Mouse (Mus musculus): Measurements from ENCODE around the gene Itpk1. TPM values are rescaled to one million over a fixed set of nuclear protein-coding genes. Genes with fewer than 3 reads are reported as not detected.

Gene Itpk1
- polyA plus RNA-seq, 1 experiment from 2014 or later, result 21.9 TPM

- WGBS, result 83% methylated on average over 3 of the region's 3 CpGs
- H3K4me1 ChIP-seq (ENCODE audit: control insufficient read depth, insufficient read depth, low read length), result peaks cover 8% of the 10 kb centered on the region; the same call in 1 of the 2 replicates
- H3K27me3 ChIP-seq (ENCODE audit: control insufficient read depth, insufficient read depth, low read length), result no peaks in the 10 kb centered on the region
- H3K4me3 ChIP-seq (replicated peaks; ENCODE audit: low read length), result no peak overlapping the region
- H3K27ac ChIP-seq (ENCODE audit: low read length), result no peak overlapping the region
- H3K4me2 ChIP-seq (ENCODE audit: low read depth, low read length), result no peak overlapping the region
- no peak for ATAC-seq (ENCODE audit: insufficient read depth, low FRiP score)
- no peak overlapping the region for H3K9ac ChIP-seq (ENCODE audit: low read length)
- H3K9me3 ChIP-seq (replicated peaks; ENCODE audit: control insufficient read depth, low read length), result no peaks in the 10 kb centered on the region
- no peaks in the 10 kb centered on the region for H3K36me3 ChIP-seq (ENCODE audit: control insufficient read depth, insufficient read depth, low read length)
These were observed 27.6 kb downstream of the Itpk1 start for GRCm38 (mm10) chr12:102677089-102677488.

- whole genome bisulfite sequencing, result 72% methylated on average over 10 of the region's 10 CpGs
- Histone ChIP-seq H3K27me3 (ENCODE audit: control insufficient read depth, insufficient read depth, low read length) (no peaks in the 10 kb centered on the region), H3K36me3 (ENCODE audit: control insufficient read depth, insufficient read depth, low read length) (no peaks in the 10 kb centered on the region), H3K27ac (ENCODE audit: low read length) (no peak overlapping the region), H3K4me3 (replicated peaks; ENCODE audit: low read length) (no peak overlapping the region), H3K9me3 (replicated peaks; ENCODE audit: control insufficient read depth, low read length) (no peaks in the 10 kb centered on the region), H3K9ac (ENCODE audit: low read length) (no peak overlapping the region), H3K4me1 (ENCODE audit: control insufficient read depth, insufficient read depth, low read length) (0 out of 2 replicates have a peak, but pooled peaks cover 8% of the 10 kb centered on the region), H3K4me2 (ENCODE audit: low read depth, low read length) (no peak overlapping the region)
- no peak for ATAC-seq (ENCODE audit: insufficient read depth, low FRiP score)
These were observed 30.2 kb downstream of the Itpk1 start for GRCm38 (mm10) chr12:102674556-102674955.

GRCm38 (mm10) chr12:102674123-102674522 lies 30.6 kb downstream of the Itpk1 start:
- H3K9ac ChIP-seq (ENCODE audit: low read length), result no peak overlapping the region
- 0 out of 2 replicates have a peak, but pooled peaks cover 8% of the 10 kb centered on the region for H3K4me1 ChIP-seq (ENCODE audit: control insufficient read depth, insufficient read depth, low read length)
- no peak for ATAC-seq (ENCODE audit: insufficient read depth, low FRiP score)
- H3K36me3 ChIP-seq (ENCODE audit: control insufficient read depth, insufficient read depth, low read length), result no peaks in the 10 kb centered on the region
- WGBS, result 82% methylated on average over 13 of the region's 13 CpGs
- no peaks in the 10 kb centered on the region for H3K27me3 ChIP-seq (ENCODE audit: control insufficient read depth, insufficient read depth, low read length)
- no peak overlapping the region for H3K27ac ChIP-seq (ENCODE audit: low read length)
- no peak overlapping the region for H3K4me3 ChIP-seq (replicated peaks; ENCODE audit: low read length)
- H3K9me3 ChIP-seq (replicated peaks; ENCODE audit: control insufficient read depth, low read length), result no peaks in the 10 kb centered on the region
- H3K4me2 ChIP-seq (ENCODE audit: low read depth, low read length), result no peak overlapping the region

- 68% methylated on average over 20 of the region's 20 CpGs for WGBS
These were observed 31.6 kb downstream of the Itpk1 start for GRCm38 (mm10) chr12:102672857-102673839.

GRCm38 (mm10) chr12:102672176-102672575 lies 32.6 kb downstream of the Itpk1 start:
- H3K9me3 ChIP-seq (replicated peaks; ENCODE audit: control insufficient read depth, low read length), result no peaks in the 10 kb centered on the region
- no peaks in the 10 kb centered on the region for H3K36me3 ChIP-seq (ENCODE audit: control insufficient read depth, insufficient read depth, low read length)
- no peak for ATAC-seq (ENCODE audit: insufficient read depth, low FRiP score)
- H3K4me3 ChIP-seq (replicated peaks; ENCODE audit: low read length), result no peak overlapping the region
- no peak overlapping the region for H3K9ac ChIP-seq (ENCODE audit: low read length)
- H3K27me3 ChIP-seq (ENCODE audit: control insufficient read depth, insufficient read depth, low read length), result no peaks in the 10 kb centered on the region
- H3K4me1 ChIP-seq (ENCODE audit: control insufficient read depth, insufficient read depth, low read length), result 0 out of 2 replicates have a peak, but pooled peaks cover 8% of the 10 kb centered on the region
- WGBS, result 26% methylated on average over 8 of the region's 8 CpGs
- no peak overlapping the region for H3K4me2 ChIP-seq (ENCODE audit: low read depth, low read length)
- no peak overlapping the region for H3K27ac ChIP-seq (ENCODE audit: low read length)

More at GRCm38 (mm10) chr12:102672857-102673839, 31.6 kb downstream of the Itpk1 start:
- no peak overlapping the region for H3K4me3 ChIP-seq (replicated peaks; ENCODE audit: low read length)
- H3K4me1 ChIP-seq (ENCODE audit: control insufficient read depth, insufficient read depth, low read length), result 0 out of 2 replicates have a peak, but pooled peaks cover 8% of the 10 kb centered on the region
- H3K36me3 ChIP-seq (ENCODE audit: control insufficient read depth, insufficient read depth, low read length), result no peaks in the 10 kb centered on the region
- H3K4me2 ChIP-seq (ENCODE audit: low read depth, low read length), result no peak overlapping the region
- no peak overlapping the region for H3K27ac ChIP-seq (ENCODE audit: low read length)
- ATAC-seq (ENCODE audit: insufficient read depth, low FRiP score), result no peak
- no peak overlapping the region for H3K9ac ChIP-seq (ENCODE audit: low read length)
- no peaks in the 10 kb centered on the region for H3K9me3 ChIP-seq (replicated peaks; ENCODE audit: control insufficient read depth, low read length)
- H3K27me3 ChIP-seq (ENCODE audit: control insufficient read depth, insufficient read depth, low read length), result no peaks in the 10 kb centered on the region

GRCm38 (mm10) chr12:102670848-102671247 lies 33.9 kb downstream of the Itpk1 start:
- Histone ChIP-seq H3K36me3 (ENCODE audit: control insufficient read depth, insufficient read depth, low read length) (no peaks in the 10 kb centered on the region), H3K4me1 (ENCODE audit: control insufficient read depth, insufficient read depth, low read length) (0 out of 2 replicates have a peak, but pooled peaks cover 8% of the 10 kb centered on the region), H3K27me3 (ENCODE audit: control insufficient read depth, insufficient read depth, low read length) (no peaks in the 10 kb centered on the region), H3K9me3 (replicated peaks; ENCODE audit: control insufficient read depth, low read length) (no peaks in the 10 kb centered on the region), H3K27ac (ENCODE audit: low read length) (no peak overlapping the region), H3K4me3 (replicated peaks; ENCODE audit: low read length) (no peak overlapping the region), H3K9ac (ENCODE audit: low read length) (no peak overlapping the region), H3K4me2 (ENCODE audit: low read depth, low read length) (no peak overlapping the region)
- WGBS, result 80% methylated on average over 8 of the region's 8 CpGs
- ATAC-seq (ENCODE audit: insufficient read depth, low FRiP score), result no peak

GRCm38 (mm10) chr12:102665465-102666202 lies 39.1 kb downstream of the Itpk1 start:
- Histone ChIP-seq H3K4me1 (ENCODE audit: control insufficient read depth, insufficient read depth, low read length) (0 out of 2 replicates have a peak, but pooled peaks cover 3% of the 10 kb centered on the region), H3K9ac (ENCODE audit: low read length) (no peak overlapping the region), H3K27me3 (ENCODE audit: control insufficient read depth, insufficient read depth, low read length) (no peaks in the 10 kb centered on the region), H3K9me3 (replicated peaks; ENCODE audit: control insufficient read depth, low read length) (no peaks in the 10 kb centered on the region), H3K4me3 (replicated peaks; ENCODE audit: low read length) (no peak overlapping the region), H3K36me3 (ENCODE audit: control insufficient read depth, insufficient read depth, low read length) (no peaks in the 10 kb centered on the region), H3K27ac (ENCODE audit: low read length) (no peak overlapping the region), H3K4me2 (ENCODE audit: low read depth, low read length) (no peak overlapping the region)
- 83% methylated on average over 10 of the region's 10 CpGs for WGBS
- ATAC-seq (ENCODE audit: insufficient read depth, low FRiP score), result no peak

GRCm38 (mm10) chr12:102664052-102664448 lies 40.7 kb downstream of the Itpk1 start:
- H3K27ac ChIP-seq (ENCODE audit: low read length), result no peak overlapping the region
- no peaks in the 10 kb centered on the region for H3K9me3 ChIP-seq (replicated peaks; ENCODE audit: control insufficient read depth, low read length)
- no peak overlapping the region for H3K9ac ChIP-seq (ENCODE audit: low read length)
- ATAC-seq (ENCODE audit: insufficient read depth, low FRiP score), result no peak
- H3K4me2 ChIP-seq (ENCODE audit: low read depth, low read length), result no peak overlapping the region
- no peaks in the 10 kb centered on the region for H3K27me3 ChIP-seq (ENCODE audit: control insufficient read depth, insufficient read depth, low read length)
- no peak overlapping the region for H3K4me3 ChIP-seq (replicated peaks; ENCODE audit: low read length)
- H3K36me3 ChIP-seq (ENCODE audit: control insufficient read depth, insufficient read depth, low read length), result no peaks in the 10 kb centered on the region
- H3K4me1 ChIP-seq (ENCODE audit: control insufficient read depth, insufficient read depth, low read length), result 0 out of 2 replicates have a peak, but pooled peaks cover 3% of the 10 kb centered on the region
- 97% methylated on average over 2 of the region's 2 CpGs for WGBS
